Mouse (Mus musculus): ENCODE results near the gene Aldh16a1.
"Not testable (repeated sequence)": the region's sequence is repeated elsewhere in the genome, so short reads cannot be mapped to it uniquely, and the experiment has no call there.

Gene Aldh16a1

DNA sequence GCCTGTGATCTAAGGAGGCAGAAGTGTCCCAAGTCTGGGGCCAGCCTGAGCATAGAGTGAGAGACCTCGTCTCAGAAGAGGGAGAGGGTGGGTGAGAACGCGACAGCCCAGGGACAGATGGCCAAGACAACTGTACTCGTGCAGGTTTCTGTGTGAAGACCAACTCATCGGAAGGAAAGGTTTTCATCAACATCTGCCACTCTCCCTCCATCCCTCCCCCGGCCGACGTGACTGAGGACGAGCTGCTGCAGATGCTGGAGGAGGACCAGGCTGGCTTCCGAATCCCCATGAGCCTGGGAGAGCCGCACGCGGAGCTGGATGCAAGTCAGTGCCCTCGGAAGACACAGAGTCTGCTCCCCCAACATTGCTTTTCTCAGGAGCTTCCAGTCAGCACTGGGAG, 3.1 kb upstream of the Aldh16a1 start:
- no peak for DNase-seq (ENCODE audit: low read depth, low spot score)

DNA sequence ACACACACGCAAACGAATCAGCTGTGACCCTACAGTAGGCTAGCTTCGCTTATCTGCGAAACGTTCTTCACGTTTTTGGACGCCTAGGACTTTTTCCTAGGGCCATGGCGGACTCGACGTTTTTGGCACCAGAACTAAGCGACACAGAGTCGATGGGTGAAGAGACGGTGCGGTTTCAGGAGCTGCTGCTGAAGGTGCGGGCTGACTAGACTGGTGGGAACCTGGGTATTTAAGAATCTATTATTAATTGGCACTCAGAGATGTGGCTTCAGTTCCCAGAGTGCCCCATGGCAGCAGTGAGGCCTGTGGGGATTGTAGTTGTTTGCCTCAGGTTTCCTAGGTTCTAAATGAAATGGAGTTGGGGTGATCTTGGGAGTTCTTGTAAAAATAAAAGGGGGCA, 1.8 kb upstream of the Aldh16a1 start:
- no peak for DNase-seq (ENCODE audit: low read depth, low spot score)

DNA sequence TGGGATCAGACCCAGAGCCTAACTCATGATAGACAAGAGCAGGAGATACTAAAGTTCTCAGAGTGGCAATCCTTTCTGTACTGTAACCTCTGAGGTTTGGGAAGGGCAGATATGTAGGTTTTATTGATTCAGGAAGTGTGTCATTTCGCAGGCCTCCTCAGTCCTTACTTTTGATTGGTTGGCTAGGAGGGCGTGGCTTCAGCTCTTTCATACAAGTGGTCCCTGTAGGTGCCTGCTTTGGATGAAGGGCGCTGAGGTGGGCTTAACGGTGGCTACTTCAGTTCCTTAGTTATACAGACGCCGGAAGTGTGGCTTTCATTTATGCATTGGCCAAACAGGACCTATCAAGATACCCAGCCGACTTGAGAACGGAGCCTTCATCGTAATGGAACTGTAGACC, 1.2 kb upstream of the Aldh16a1 start:
- no peak for DNase-seq (ENCODE audit: low read depth, low spot score)

DNA sequence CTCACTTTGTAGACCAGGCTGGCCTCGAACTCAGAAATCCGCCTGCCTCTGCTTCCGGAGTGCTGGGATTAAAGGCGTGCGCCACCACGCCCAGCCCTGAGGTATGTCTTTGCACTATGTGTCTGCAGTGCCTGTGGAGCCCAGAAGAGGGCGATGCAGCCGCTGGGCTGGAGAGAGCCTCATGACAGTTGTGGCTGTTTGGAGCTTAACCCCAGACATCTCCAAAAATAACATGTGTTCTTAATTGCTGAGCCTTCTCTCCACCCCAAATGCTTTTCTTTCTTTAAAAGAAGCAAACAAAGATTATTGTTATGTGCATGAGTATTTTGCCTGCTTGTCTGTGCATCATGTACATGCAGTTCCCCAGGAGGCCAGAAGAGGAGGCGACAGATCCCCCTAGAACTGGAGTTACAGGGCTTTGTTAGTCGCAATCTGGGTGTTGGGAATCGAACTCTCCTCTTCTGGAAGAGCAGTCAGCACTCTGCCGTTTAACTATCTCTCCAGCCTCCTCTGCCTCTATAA, 670 bp upstream of the Aldh16a1 start:
- DNase-seq (ENCODE audit: low read depth, low spot score), result no peak

DNA sequence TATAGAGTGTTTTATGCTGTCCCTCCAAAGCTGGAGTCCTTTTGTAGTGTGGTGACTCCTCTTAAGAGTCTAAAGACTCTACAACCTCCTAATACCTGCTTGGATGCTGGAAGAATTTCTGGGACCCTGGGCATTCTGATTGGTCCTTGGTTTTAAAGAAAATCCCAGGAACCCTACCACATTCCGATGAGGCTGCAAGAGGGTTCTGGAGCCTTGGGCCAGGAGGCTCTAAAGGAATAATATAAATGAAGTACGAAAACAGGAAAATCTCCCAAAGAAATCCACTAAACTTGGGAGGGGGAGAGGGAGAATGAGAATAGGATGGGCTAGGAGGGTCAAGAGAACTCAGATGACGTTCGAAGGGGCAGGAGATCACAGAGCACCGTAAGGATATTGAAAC, 798 bp downstream of the Aldh16a1 start:
- DNase-seq (ENCODE audit: low read depth, low spot score), result no peak

DNA sequence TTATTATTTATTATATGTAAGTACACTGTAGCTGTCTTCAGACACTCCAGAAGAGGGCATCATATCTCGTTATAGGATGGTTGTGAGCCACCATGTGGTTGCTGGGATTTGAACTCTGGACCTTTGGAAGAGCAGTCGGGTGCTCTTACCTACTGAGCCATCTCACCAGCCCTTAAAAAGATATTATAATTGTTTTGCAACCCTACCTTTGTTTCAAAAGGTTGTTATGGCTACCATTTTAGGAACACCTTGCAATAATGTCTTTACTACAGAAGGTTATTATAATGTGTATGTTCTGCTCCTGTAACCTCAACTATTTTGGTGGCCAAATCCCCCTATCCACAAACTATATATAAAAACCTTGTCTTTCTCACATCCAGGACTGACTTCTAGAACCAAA, 1.3 kb downstream of the Aldh16a1 start:
- not testable (repeated sequence) for DNase-seq (ENCODE audit: low read depth, low spot score)

DNA sequence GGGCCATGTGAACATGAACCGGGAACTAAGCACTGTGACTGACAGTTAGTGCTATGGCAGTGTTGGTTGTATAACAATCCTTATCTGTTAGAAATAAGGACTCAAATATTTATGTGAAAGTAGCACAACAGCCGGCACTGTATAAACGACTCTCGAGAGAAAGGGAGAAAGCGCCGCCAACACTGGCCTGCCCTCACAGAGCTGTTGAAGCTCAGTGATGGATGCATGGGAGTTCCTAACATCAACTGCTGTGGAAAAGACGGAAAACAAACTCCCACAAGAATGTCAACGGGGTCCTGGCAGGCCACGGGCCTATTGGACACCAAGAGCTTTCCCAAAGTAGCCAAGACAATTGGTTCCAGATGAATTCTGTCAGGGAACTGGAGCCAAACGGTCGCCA, 3.1 kb downstream of the Aldh16a1 start:
- peak; percentile 70 for DNase-seq (ENCODE audit: low read depth, low spot score)

DNA sequence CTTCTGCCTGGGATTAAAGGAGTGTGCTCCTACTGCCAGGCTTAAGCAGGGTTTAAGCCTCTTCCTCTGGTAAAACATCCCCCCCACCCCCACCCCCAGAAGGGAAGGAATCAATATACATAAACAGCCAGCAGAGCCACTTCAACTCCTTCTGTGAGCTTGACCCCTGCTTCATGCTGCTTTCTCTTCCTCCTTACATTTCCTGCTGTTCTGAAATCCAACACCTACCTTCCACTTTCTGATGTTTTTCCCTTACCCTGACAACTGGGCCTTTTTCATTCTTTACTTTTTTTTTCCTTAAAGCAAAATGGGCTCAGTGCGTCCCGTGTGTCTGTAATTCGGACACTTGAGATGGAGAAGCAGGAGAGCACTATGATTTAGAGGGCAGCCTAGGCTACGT, 4.1 kb downstream of the Aldh16a1 start:
- DNase-seq (ENCODE audit: low read depth, low spot score), result no peak

DNA sequence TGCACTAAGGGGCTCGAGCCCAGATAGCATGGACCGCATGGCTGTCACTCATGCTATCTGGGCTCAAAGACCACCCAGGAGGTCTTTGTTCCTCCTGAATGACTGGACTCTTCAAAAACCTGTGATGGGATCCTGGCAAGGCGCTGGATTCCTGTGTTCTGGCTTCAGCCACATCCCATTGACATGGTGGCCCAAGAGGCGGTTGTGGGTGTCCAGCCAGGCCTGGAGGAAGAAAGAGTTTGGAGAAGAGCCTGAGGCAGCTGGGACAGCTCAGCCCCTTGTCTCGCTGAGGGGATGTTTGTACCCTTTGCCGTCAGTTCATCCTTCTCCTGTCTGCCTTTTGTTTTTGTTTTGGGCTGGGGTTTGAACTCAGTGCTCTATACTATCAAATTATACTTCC, 4.8 kb downstream of the Aldh16a1 start:
- DNase-seq (ENCODE audit: low read depth, low spot score), result no peak

DNA sequence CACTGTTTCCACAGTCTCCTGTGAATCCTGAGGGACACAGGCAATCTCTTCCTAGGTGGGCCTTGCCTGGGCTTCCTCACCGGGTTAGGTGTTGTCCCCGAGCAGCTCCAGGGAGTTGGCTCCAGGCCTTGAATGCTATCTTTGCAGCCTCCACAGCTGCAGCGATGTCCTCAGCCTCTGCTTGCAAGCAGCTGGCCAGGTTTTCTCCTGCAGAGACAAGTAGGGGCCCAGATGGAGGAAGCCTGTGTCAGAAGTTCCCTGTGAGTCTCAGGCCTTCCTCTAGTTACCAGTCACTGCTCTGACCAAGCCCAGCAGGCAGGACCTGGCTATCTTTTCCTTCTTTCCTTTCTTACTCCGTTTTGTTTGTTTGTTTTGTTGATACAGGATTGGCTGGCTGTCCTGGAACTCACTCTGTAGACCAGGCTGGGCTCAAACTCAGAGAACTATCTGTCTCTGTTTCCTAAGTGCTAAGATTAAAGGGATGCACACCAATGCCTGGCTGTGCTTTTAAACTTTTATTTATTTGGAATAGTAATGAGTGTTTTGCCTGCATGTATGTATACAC, 5.8 kb downstream of the Aldh16a1 start:
- DNase-seq (ENCODE audit: low read depth, low spot score), result no peak

DNA sequence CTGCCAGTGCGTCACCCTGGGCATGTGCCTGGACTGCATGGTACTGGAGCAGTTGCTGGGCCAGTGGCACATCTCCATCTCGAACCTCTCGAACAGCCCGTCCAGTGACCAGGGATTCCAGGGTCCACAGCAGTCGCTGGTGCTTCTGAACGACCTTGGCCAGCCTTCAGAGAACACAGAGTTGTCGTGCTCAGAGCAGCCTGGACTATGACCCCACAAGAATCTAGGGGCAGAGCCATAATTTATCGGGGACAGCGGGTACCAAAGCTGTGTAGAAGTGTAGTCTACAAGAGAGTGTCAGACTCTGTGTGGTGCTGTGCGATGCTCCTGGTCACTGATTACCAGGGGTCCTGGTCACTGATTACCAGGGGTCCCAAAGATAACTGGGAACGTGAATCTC, 6.5 kb downstream of the Aldh16a1 start:
- DNase-seq (ENCODE audit: low read depth, low spot score), result no peak

DNA sequence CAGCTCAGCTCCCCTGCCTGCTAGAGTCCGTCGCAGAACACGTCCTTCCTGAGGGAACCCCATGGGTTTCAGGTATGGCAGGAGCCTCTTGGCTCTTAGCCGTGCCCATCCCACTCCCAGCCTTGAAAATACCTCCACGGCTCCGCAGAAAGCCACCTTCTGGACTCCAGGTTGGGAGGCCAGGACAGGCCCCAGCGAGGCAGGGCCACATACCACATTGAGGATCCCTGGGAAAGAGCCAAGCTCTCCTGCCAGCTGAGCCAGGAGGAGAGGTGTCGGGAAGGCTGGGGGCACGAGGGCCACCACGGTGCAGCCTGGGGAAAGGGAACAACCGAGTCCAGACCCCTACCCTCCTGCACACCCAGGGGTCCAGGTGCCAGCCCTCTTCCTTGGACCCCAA, 7.1 kb downstream of the Aldh16a1 start:
- no peak for DNase-seq (ENCODE audit: low read depth, low spot score)

DNA sequence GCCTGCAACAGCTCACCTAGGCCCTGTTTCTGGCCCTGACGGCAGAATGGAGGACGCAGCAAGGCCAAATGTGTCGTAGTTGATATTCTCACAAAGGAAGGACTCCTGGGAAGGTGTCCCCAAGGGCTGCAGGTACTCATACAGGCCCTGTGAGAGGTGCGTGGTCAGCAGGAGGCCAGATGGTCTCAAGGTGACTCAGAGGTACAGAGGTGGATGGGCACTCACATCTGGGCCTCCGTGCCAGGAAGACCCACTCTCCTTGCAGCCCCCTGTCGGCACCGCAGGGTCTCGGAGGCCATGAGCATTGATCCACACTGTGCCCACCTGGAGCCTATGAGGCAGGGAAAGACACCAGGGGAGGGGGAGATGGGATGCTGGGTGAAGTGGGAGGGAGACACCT, 8.9 kb downstream of the Aldh16a1 start:
- no peak for DNase-seq (ENCODE audit: low read depth, low spot score)

DNA sequence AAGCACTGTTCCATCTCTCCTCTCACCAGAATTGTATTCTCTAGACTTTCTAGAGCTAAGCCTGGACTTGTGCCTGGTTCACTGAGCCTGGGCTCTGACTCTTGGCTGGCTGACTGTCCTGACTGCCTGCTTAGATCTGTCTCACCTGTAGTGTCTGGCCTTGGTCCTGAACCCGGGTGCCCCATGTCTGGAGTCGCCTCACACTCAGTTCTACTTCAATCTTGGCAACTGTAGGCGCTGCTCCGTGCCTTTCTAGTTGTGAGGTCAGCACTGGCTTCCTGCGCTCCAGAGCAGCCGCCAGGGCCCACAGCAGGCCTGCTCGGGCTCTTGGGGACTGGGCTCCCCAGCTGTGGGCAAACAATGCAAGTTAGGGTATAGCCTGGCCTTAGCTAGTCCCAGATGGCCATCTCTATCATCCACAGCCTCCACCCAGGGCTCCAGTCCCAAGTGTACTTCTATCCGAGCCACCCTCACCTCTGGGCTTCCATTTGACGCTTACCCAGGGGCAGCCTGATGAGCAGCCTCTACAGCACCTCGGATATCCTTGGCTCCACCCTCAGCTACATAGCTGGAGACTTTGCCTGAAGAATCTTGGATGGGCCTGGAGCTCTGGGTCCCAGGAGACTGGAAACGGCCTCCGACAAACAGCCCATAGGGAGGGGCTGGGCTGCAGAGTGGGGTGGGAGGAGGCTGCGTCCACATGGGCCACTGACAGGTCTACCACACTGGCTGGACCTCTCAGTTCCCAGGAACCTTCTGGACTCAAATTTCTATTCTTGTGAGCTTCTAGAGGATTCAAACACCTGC, 9.8 kb downstream of the Aldh16a1 start:
- DNase-seq (ENCODE audit: low read depth, low spot score), result no peak

DNA sequence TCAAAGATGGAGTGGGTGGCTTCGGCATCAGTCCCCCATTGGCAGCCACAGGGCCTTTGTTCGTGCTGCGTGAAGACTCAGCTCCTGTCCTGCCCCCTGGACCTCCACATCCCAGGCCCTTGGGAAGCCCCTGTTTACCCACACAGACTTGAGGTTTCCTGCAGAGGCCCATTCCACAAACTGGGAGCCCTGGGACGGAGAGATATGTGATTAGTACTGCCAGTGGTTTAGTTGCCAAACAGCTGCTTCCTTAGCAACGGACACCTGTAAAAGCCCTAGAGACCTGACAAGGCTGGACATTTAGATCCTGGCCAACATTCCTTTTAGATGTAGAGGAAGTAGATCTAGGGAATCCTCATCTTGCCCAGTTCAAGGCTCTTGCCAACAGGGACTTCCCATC, 12.5 kb downstream of the Aldh16a1 start:
- no peak for DNase-seq (ENCODE audit: low read depth, low spot score)

DNA sequence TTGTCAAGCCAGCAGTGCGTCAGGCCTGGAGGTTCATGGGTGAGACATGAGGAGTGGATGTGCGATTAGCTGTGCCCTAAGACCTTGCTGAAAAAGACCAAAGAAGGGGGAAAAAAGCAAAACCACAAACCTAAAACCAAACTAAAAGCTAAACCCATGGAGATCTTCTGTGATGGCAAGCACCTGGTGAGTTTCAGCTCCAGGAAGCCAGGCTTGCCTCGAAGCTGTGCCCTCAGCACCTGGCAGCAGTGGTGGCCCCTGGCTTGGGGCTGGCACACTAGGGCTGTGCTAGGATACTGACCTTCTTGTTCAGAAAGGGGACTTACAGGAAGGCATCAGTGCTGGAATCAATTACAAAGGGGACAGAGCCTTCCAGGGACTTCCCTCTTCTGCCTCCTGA, 13.1 kb downstream of the Aldh16a1 start:
- no peak for DNase-seq (ENCODE audit: low read depth, low spot score)

DNA sequence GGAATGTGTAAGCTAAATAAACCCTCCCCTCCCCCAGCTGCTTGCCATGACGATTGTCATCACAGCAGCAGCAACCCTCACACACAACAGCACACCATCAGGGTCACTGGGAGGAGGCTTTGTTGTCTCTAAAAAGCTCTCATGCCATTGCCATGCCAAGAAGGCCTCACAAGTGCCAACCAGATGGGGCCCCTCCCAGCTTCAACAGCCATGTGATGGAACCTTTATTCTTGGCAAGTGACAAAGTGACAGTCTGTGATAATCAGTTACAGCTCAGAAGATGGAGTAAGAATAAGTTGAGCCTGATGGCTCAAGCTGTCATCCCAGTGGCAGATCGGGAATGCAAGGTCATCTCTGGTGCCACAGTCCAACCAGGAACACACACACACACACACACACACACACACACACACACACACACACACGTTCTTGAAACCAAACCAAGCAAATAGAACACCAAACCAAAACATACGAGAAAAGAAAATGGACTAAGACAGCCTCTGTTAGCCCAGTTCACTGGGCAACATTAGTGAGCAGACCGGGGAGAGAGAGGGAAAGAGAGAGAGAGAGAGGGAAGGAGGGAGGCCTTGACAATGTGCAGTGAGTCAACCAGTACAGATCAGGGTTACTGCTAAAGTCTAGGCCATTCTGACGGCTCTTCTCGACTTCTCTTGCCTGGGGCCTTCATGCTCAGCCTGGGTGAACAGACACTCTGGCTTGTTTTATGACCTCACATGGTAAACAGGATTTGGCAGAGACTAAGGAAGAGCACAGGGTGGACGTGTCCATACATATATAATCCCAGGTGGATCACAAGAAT, 14.3 kb downstream of the Aldh16a1 start:
- no peak for DNase-seq (ENCODE audit: low read depth, low spot score)

DNA sequence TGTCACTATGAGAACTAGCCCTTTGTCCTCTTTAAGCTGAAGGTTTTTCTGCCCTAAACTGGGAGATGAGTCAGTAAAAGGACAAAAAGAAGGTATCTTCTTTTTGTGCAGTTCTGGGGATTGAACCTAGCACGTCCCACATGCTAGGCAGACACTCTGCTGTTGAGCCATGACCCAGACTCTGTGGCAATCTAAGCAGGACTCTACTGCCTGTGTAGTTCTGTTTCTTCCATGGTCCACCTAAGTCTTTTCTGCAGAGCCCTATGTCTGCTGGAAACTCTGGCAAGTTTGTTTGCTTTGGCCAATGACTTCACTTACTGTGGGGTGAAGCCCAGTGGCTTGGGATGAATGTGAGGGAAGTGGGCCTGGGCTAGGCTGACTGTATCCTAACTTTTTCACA, 16.0 kb downstream of the Aldh16a1 start:
- no peak for DNase-seq (ENCODE audit: low read depth, low spot score)

DNA sequence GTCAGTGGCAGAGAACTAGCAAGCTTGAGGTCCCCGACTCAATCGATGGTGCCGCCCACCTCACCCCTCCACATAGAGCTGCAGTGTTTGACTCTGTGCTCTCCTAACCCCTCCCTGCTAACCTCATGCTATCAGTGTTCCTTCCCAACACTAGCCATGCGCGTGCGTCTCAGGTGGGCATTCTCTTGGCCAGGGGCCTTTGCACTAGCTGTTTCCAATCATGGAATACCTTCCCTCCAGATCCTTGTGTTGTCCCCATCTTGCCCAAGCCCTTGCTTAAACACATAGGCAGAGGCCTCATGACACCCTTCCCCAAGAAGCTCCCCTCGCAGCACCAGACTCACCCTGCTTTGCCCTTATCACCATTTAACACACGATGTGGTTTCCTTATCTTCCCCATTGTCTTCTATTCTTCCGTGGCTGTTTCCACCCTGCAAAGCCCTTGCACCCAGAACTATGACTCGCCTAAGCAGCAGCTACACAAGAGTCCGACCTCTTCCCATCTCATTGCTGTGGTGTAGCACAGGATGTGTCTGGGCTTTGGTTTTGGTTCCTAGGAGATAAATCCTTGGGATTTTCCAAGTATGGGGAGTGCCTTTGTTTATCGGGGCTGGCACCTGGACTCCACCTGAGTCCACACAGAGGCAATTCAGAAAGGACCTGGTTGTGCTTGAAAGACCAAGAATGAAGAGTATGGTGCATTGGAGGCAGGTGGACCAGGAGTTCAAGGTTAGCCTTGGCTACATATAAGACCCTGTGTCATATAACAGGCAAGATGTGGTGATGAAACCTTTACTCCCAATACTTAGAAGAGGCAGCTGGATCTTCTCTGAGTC, 17.0 kb downstream of the Aldh16a1 start:
- DNase-seq (ENCODE audit: low read depth, low spot score), result no peak

DNA sequence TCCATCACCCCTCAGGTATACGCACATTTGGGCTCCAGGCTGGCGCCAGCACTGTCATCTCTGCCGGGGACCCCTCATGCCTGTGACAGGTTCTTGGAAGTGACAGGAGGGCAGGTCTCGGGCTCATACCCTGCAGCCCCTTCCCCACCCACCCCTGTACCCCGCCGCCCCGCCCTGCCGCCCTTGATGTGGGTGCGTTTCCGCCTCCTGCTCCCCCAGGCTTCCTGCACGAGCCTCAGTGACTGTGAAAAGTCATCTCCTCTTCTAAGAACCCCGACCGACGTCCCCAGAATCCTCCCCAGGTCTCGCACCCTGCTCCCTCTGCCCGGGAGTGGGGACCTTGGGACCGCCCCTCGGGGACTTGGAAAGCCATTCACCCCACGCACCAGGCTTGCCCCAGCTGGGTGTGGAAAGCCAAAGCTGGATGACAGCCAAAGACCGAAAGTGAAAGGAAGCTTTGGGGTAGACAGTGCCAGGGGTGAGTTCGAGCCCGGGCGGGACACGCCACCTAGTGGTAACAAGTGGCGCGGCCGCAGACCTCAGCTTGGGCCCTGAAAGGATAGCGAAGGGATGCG, 18.3 kb downstream of the Aldh16a1 start, which contains the start of the genes Gm45713 and Flt3l:
TSS of gene Gm45713 (minus strand) at position 239 of the 575 bp plus-strand sequence.
TSS of gene Flt3l (minus strand) at position 440 of the 575 bp plus-strand sequence.
- DNase-seq (ENCODE audit: low read depth, low spot score), result peak; percentile 94

DNA sequence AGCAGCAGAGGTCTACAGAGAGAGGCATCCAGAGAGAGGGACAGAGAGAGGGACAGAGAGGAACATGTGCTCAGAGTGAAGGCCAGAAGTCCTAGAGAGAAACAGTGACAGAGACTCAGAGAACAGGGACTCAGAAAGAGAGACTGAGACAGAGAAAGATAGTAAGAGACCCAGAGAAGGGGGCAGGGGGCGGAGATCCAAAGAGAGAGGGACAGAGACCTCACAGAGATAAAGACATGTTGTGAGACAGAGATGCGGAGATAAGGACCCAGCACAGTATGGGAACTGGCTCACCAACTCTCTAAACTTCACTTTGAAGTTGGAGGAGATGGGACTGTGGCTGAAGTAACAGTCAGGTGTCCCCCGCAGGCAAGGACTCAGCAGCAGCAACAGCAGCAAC, 19.0 kb downstream of the Aldh16a1 start:
- DNase-seq (ENCODE audit: low read depth, low spot score), result no peak

All from skeletal muscle tissue, adult 2 months (tissue).